Mouse (Mus musculus) embryo, embryonic 10.5 days (tissue): ENCODE measurements around the gene Itgb6.

Experiments
- DNase-seq: peaks from one replicate; pipeline ENCODE4 v3.0.0-alpha.2; 2015; ENCODE audit warnings: low spot score

Itgb6 gene

DNA sequence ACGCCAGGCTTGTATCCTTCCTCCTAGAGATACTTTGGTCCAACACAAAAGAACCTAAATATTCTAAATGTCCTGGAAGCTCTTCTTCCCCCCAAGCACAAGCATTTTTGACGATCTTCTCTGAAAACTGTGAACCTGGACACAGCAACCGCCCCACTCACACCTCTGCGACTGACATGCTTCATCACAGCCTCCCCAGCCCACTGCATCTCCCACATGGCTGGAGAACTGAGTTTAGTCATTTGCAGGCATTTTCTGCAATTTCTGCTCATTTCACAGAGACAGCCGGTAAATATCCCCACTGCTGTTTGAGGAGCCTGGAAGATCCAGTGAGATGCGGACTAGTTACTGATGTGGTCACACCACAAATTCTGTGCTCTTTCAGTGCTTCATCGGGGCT is 107.7 kb downstream of the Itgb6 start:
- no peak for DNase-seq

DNA sequence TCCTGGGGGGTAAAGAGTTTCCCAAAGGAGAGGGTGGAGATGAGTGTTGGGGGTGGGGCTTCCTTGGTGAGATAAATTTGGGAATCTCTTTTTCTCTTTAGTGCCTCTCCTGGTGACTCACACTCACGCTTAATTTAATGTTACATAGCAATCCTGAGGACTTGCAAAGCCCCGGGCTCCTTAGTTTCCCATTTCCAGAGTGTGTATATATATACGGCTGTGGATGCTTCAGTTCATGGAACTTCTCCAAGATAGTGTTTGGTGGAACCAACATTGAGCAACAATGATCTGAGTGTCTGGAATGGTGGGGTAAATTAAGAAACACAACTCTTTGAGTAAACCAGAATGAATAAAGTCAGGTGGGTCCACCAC is 108.6 kb downstream of the Itgb6 start:
- no peak for DNase-seq

DNA sequence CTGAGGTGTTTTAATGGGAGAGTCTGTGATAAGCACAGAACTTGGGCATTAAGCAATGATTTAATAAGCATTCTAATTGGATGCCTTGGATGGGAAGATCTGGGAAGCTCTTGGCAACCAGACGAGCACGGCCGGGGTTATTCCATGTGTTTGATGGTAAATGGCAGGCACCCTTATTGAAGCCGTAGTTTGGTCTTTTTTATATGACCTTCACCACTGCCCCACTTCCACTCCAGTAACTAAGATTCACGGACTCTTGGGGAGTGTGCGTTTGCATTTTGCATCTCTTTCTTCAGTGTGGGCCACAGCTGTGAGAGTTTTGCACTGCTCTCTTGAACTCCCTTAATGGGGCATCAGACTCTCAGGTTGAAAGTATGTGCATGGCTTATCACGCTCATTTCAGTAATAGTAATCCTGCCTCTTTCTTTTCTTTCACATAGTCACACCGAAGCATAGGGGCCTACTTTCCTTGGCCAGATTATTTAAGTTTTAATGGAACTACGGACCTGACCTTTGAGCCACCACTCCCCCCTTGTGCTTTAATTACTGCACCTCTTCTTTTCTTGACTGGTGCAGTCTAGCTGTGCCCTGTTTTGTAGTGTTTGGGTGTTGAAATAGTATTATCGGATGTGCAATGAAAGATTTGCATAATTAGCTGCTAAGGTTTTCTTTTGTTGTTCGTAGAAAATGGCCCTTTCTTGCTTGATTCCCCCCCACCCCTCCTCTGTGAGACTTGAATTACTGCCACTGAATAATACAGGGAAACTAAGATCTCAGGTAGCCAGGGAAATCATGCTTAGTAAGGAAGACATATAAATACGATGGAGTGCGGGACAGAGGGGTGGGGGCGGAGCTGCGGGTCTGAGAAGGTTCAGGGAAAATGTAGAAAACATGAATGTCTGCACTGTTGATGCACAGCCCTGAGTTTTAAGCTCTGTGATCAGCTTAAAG is 109.3 kb downstream of the Itgb6 start:
- DNase-seq = no peak

DNA sequence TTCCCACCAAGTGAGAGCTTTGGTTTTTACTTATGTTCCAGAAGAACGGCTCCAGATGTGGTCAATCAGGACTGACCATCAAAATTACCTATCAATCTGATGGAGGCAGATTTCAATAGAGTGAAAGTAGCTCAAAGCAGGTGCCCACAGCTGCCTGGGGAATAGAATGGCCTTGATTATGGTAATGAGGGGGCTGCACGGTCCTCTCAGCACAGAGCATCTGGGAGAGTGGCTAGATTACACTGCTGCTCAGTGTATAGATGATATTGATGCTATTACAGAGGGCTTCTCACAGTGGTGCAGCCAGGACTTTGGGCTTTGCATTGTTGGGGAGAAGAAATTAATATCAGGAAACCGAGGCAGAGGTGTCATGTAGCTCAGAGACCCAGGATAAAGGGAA is 110.8 kb downstream of the Itgb6 start:
- DNase-seq = no peak

DNA sequence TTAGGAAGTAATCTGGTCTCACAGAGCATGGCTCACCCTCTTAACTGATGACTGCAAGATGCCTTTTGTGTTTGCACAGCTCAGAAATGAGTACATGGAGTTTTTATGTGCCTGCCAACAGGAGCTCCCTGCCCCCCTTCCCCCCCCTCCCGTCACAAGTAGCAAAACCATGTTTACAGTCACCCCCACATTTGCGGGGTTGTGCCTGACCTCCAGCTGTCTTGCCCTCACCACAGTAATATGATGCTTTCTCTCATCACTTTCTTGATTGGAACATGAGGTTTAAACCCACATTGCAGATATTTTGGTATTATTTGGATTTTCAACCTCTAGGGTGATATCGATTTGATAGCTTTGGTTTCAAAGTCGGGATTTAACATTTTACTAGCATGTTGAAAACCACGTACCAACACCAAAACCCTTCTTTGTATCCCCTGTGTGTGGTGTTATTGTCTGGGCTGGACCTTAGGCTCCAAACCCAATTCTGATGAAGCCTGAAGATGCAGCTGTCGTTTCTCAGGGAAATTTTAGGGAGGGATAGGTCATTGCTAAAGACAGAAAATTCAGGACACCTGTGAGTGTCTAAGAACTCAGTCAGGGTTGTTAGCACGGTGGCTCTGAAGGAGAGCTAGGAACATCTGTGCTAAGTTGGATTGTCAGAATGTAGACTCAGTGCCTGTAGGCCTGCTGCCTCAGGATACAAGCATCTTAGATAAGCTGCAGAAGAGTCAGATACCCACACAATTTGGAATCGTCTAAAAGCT is 112.8 kb downstream of the Itgb6 start:
- no peak for DNase-seq

DNA sequence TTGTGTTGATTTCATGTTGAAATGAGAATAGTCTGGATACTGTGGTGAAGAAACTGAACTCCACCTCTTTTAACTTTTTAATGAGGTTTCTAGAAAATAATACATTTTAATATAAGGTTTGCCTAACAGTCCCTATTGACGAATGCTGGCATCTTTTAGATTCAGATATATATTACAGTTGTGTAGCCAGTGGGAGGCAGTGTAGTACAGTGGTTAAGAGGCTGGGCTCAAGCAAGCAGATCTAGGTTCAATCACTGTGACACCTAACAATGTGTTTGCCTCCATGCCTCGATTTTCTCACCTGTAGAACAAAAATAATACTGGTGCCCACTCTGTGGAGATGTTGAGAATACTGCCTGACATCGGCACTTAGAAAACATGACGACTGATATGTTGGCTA is 114.5 kb downstream of the Itgb6 start:
- peak; percentile 23 for DNase-seq

DNA sequence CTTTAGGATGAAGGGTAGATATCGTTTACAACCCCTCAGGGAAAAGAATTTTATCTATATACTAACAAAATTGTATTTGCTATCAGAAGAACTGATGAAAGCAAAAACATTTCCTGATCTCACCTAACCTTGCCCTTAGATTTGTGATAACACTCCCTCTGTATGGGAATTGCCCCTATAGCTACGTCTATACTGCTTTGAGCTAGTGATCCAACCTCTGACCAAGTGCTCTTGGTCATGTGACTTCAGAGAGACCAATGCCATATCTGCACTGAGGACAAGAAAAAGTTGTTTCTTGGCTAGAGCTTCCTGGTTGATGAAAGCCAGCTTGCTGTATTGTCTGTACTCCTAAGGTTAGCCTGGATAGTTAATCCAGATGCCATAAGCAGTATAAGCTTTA is 121.1 kb downstream of the Itgb6 start:
- DNase-seq = no peak

DNA sequence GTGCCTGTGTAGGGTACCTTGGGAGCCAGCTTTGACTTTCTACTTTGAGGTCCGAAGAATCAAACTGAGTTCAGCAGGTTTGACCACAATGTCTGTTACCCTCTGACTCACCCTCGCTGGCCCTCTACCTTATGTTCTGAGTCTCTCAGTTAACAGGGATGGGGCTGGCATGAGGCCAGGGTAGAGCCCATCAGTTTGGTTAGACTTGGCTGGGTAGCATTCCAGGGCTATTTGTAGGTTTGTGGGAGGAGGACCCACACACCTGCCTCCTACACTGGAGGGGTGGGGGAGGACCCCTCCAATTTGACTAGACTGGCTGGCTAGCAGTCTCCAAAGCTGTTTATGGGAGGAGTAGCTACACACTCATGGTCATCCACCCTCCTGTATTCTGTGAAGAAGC is 121.6 kb downstream of the Itgb6 start:
- no peak for DNase-seq

DNA sequence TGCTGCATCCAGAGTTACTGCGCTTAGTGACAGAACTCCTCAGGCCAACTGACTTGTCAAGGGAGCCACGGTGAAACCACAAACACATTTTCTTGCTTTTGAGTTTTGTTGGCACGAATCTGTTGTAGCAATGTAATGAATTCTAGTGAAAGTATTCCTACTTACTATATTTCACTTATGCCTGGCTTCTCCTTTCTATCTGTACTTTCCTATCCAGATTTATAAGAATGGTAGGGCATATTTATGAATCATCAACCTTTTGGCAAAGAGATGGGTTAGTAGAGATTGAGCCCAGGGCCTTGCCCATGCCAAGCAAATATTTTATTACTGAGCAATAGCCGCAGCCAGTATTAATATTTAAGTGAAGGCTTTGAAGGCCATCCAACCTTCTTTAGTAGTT is 139.0 kb downstream of the Itgb6 start:
- DNase-seq = no peak

DNA sequence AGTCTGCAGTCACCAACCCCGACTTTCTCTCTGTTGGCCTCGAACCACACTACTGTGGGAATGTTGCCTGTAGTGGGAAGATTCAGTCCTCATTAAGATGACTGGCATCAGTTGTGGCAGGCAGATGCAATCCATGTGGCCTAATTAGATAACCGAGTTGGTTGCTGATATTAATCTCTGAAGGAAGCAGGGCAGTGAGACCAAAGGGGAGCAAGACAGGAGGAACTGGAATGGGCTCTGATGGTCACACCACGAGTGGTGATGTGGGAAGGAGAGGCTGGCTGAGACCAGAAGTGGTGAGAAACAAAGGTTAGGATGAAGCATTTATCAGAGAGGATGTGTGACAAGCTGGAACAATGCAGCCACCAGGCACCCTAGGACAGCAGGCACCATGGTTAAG is 167.9 kb downstream of the Itgb6 start:
- no peak for DNase-seq

DNA sequence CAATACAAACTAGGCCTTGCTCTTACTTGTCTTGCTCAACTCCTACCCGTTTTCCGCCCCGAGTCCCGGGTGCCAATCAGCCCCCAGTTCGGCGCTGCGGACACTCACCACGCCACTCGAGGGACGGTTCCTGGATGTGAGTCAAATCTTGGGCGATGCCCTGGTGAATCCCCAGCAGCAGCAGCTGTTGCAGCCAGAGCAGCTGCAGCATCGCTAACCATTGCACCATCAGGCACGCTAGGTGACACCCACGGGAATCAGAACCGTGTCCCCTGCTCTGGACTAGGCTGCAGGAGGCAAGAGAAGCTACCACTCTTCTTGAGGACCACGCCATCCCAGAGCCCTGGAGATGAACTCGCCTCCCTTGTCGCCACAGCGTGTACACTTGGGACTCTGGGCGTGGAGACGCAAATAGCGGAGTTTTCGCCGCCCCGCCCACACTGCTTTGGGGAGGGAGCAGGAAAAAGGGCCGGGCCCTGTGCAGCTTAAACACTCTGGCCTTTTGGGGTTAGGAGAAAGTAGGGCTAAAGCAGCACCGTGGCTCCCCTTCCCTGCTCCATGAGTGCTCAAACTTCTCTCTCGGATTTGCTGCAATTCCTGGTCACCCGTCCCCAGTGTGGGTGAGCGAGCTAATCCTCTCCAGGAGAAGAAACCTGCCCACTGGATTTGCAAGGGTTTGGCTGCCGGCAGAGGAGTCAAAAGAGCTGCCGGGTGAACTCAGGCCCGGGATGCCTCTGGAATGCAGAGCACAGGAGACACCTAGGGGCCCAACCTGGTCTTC is 169.4 kb downstream of the Itgb6 start, which contains the start of gene Pla2r1:
Gene Pla2r1 (minus strand): TSS at position 407 of the 781 bp plus-strand sequence.
- DNase-seq = peak; percentile 75

DNA sequence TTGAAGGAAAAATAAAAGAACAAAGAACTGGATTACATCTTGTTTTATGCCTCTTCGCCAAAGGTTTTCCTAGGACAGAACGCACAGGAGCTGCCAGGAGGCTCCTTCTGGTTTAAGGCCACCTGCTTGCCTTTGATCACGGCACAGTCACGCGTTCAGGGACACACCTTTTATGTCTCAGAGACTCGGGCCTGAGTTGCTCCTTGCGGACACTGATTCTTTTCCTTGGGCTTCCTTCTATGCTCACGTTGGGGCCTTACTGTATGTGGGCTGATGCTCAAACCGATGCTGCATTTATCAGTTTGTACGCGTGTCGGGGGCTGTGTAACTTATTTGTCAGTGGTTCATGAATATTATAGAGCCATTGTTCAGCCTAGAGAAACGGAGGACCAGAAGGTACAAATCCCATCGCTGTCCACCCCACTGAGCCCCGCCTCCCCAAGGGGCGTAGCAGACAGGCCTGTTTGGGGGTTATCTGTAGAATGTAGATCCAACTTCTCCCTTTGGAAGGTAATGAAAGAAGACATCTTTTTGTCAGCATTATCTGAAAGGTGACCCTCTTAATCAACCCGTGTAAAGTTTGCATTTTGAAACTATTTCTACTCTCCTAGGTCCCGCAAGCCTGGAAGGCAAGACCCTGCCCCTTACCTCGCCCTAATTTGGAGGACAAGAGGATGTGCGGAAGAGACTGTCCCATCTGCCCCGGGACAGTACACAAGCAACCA is 170.1 kb downstream of the Itgb6 start:
- DNase-seq = no peak

DNA sequence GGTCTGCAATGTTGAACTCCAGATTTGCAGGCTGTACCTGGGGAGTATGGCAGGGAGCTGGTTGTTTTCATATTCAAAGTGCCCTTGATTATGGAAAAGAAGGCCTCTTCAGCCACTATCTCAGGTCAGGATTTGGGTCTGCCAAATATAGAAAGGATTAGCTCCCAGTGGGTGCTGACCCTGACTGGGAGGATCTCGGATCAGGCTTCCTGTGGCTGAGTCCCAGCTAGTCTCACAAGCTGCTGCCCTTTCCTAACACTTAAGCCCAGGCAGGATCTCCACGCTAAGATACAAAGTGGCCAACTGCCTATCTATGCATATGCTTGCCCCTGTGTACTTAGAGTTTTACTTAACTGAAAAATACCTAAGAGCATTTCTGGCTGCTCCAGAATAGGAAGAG is 170.8 kb downstream of the Itgb6 start:
- no peak for DNase-seq

DNA sequence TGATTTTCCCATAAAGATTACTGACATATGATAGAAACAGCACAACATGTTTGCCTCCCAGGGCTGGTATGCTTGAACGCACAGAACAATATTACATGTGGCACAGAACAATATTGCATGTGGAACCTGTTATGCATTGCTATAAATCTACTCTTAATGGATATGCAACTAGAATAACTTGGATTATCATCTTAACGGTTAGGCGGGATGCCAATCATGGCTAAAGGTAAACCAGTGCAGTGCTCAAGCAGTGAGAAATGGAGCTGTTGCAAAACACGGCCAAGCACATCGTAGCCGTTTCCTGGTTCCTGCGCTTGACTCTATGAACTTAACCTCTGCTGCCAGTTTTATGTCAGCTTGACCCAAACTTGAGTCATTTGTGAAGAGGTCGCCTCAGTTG is 171.9 kb downstream of the Itgb6 start:
- DNase-seq = no peak

DNA sequence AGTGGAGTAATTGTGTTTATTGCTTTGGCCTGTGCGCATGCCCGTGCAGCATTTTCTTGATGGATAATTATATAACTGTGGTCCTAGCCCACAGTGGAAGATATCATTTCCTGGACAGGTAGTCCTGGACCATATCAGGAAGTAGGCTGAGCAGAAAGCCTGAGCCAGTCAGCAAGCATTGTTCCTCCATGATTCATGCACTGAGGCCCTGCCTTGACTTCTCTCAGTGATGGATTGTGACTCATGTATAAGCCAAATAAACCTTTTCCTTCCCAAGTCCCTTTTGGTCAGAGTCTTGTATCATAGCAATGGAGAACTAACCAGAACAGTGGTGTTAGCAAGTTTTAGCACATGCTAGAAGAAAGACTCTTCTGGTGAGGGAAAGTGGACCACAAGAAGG is 172.6 kb downstream of the Itgb6 start:
- DNase-seq = no peak
